Mouse (Mus musculus): ENCODE data around the gene Sec61a2. TPM values are rescaled to one million over a fixed set of nuclear protein-coding genes. Genes with fewer than 3 reads are reported as not detected.

Sec61a2 gene
- 80.3 and 86.8 TPM in 2 replicates for polyA plus RNA-seq (2014; fragmentation: Nextera tagmentation; extraction: Ambion mirVana)

DNA sequence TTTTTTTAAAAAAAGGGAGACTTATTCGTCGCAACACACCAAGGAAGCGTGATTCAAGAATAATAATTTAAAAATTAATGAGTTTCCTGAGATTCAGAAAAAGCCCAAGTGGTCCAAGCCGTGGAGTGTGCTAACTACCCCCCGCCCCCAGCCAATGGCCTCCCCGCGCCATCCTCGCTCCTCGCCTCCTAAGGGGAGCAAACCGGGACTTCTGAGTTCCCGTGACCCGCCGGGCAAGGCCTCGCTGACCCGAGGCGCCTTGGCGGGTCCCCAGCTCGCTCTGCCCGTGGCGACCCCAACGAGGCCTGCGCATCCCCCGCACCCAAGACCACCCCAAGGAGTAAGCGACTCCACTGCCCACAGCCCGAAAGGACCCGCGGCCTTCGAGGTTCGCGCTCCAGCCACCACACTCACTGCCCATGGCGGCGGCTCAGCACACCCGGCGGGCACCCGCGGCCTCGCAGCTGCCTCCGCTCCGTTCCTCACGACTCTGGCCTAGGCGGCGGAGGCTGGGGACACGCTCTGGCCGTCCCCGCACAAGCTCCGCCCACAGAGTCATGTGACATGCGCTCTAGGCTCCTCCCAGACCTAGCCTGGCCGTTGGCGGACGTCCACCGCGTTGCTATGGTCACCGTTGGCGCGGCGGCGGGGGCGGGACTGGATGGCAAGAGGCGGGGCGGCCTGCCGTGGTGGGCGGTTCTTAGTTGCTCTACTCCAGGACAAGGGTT is at the start of gene Sec61a2:
Gene Sec61a2 (minus strand): TSS at position 590 of the 728 bp plus-strand sequence.
- Histone ChIP-seq H3K27ac (ENCODE audit: low read depth, low read length) (peak within 1 kb of the TSS; percentile 65; the same call in 1 of the 2 replicates), H3K4me1 (ENCODE audit: control insufficient read depth, insufficient read depth, low read length) (peaks cover 9% of the 10 kb centered on the region; the same call in 1 of the 2 replicates), H3K9me3 (replicated peaks; ENCODE audit: control insufficient read depth, low read length) (no peaks in the 10 kb centered on the region), H3K27me3 (replicated peaks; ENCODE audit: control insufficient read depth, insufficient read depth, low read length) (no peaks in the 10 kb centered on the region), H3K36me3 (ENCODE audit: control insufficient read depth, insufficient read depth, low read length) (peaks cover 16% of the 10 kb centered on the region), H3K9ac (ENCODE audit: low read length) (peak within 1 kb of the TSS; percentile 92), H3K4me2 (ENCODE audit: low read length) (peak within 1 kb of the TSS; percentile 53), H3K4me3 (ENCODE audit: low read depth, low read length) (peak within 1 kb of the TSS; percentile 89)
- peak; percentile 98 for DNase-seq (ENCODE audit: low spot score)
- ATAC-seq, result peak; percentile 99
- WGBS, result under 1% methylated on average over 59 of the region's 62 CpGs

DNA sequence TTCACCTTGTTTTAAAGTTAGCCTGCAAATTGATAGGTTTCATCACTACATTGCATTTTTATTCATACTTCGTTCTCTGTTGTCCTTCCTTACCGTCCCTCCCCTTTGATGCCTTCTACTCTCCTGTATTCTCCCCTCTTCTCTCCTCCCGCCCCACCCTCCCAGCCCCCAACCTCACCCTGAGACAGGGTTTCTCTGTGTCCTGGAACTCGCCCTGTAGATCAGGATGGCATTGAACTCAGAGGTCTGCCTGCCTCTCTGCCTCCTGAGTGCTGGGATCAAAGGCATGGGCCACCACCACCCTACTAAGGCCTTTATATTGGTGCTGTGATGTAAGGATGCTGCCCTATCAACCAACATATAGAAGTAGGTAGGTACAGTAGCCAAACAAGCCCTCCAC is 47.8 kb upstream of the Sec61a2 start:
- Histone ChIP-seq H3K9ac (ENCODE audit: low read length) (no peak overlapping the region), H3K4me1 (ENCODE audit: control insufficient read depth, insufficient read depth, low read length) (no peaks in the 10 kb centered on the region), H3K9me3 (replicated peaks; ENCODE audit: control insufficient read depth, low read length) (no peaks in the 10 kb centered on the region), H3K36me3 (ENCODE audit: control insufficient read depth, insufficient read depth, low read length) (no peaks in the 10 kb centered on the region), H3K27ac (ENCODE audit: low read depth, low read length) (no peak overlapping the region), H3K4me3 (ENCODE audit: low read depth, low read length) (peak overlapping the region; percentile 37), H3K4me2 (ENCODE audit: low read length) (peak overlapping the region; percentile 57), H3K27me3 (replicated peaks; ENCODE audit: control insufficient read depth, insufficient read depth, low read length) (no peaks in the 10 kb centered on the region)
- peak; percentile 30 for ATAC-seq
- WGBS, result 39% methylated on average over 4 of the region's 4 CpGs
- no peak for DNase-seq (ENCODE audit: low spot score)

DNA sequence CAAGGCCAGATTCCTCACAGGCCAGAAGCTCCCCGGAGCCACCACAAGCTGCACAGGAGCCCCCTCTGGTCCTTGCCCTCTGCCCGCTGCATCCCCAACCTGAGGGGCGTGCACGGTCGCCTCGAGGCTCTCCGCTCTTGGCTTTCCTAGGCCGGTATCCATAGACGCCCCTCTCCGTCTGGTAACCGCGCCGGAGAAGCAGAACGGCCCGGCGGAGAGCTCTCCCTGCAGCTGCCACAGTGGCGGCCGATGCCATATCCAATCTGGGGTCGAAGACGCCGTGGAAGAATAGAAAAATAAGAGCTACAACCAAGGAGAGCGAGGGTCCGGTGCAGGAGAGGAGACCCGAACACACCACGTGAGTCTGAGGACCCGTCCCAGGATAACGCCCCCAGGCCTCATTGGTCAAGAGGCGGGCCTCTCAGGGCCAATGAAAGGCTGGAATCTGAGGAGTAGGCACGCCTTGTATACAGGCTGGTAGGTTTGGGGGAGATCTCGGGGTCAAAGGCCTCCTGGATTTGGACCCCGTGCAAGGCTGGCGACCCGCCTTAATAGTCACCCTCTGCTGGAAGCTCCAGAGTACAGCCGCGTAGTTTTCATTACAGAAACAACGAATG is 47.3 kb upstream of the Sec61a2 start, which contains the start of gene Dhtkd1:
Gene Dhtkd1 (minus strand): TSS at position 377 of the 617 bp plus-strand sequence.
- peak within 1 kb of the TSS; percentile 57 for H3K4me2 ChIP-seq (ENCODE audit: low read length)
- ATAC-seq, result peak; percentile 98
- H3K27ac ChIP-seq (ENCODE audit: low read depth, low read length), result no peak within 1 kb of the TSS
- no peaks in the 10 kb centered on the region for H3K9me3 ChIP-seq (replicated peaks; ENCODE audit: control insufficient read depth, low read length)
- H3K27me3 ChIP-seq (replicated peaks; ENCODE audit: control insufficient read depth, insufficient read depth, low read length), result no peaks in the 10 kb centered on the region
- under 1% methylated on average over 36 of the region's 36 CpGs for WGBS
- peak within 1 kb of the TSS; percentile 37 for H3K4me3 ChIP-seq (ENCODE audit: low read depth, low read length)
- H3K9ac ChIP-seq (ENCODE audit: low read length), result peak within 1 kb of the TSS; percentile 65
- no peaks in the 10 kb centered on the region for H3K36me3 ChIP-seq (ENCODE audit: control insufficient read depth, insufficient read depth, low read length)
- no peaks in the 10 kb centered on the region for H3K4me1 ChIP-seq (ENCODE audit: control insufficient read depth, insufficient read depth, low read length)
- peak; percentile 80 for DNase-seq (ENCODE audit: low spot score)

DNA sequence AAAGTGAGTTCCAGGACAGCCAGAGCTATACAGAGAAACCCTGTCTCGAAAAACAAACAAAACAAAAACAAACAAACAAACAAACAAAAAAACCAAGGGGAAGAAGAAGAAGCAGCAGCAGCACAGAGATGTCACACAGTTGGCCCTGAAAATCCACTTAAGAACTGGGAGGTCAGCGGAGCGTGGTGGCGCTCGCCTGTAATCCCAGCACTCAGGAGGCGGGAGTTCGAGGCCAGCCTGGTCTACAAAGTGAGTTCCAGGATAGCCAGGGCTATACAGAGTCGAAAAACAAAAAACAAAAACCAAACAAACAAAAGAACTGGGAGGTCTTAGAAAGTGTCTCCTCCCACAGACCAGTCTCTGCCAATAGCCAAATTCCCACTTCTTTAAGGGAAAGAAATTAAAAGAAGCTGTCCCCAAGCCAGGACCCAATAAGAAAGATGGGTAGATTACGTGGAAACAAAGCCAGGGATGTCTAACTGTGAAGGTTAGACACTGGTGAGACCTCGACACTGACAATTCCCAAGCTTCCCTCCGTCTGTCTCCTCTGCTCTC is 46.7 kb upstream of the Sec61a2 start:
- WGBS, result 59% methylated on average over 11 of the region's 11 CpGs
- Histone ChIP-seq H3K9ac (ENCODE audit: low read length) (peak overlapping the region; percentile 65), H3K36me3 (ENCODE audit: control insufficient read depth, insufficient read depth, low read length) (no peaks in the 10 kb centered on the region), H3K9me3 (replicated peaks; ENCODE audit: control insufficient read depth, low read length) (no peaks in the 10 kb centered on the region), H3K4me1 (ENCODE audit: control insufficient read depth, insufficient read depth, low read length) (no peaks in the 10 kb centered on the region), H3K4me3 (ENCODE audit: low read depth, low read length) (peak overlapping the region; percentile 37), H3K27ac (ENCODE audit: low read depth, low read length) (no peak overlapping the region), H3K27me3 (replicated peaks; ENCODE audit: control insufficient read depth, insufficient read depth, low read length) (no peaks in the 10 kb centered on the region), H3K4me2 (ENCODE audit: low read length) (peak overlapping the region; percentile 57)
- ATAC-seq (no peak), DNase-seq (ENCODE audit: low spot score) (no peak)

DNA sequence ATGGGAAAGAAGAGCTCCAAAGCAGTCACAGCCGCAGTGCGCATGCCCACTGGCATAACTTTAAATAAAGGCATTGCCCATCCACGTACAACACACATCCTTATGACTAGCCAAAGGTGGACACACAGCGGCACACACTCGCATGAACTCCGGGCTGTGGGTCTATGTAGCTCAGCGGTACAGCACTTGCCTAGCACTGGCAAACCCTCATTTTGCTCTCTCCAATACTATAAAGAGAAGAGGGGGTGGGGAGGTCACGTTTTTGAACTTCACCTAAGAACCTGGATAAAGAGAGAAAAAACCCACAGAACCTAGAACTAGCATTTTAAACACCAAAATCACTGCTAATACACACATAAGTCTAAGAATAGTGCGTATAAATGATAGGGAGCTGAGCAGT is 45.7 kb upstream of the Sec61a2 start:
- no peak overlapping the region for H3K4me2 ChIP-seq (ENCODE audit: low read length)
- ATAC-seq (no peak), DNase-seq (ENCODE audit: low spot score) (no peak)
- no peak overlapping the region for H3K4me3 ChIP-seq (ENCODE audit: low read depth, low read length)
- 95% methylated on average over 9 of the region's 9 CpGs for WGBS
- no peaks in the 10 kb centered on the region for H3K4me1 ChIP-seq (ENCODE audit: control insufficient read depth, insufficient read depth, low read length)
- H3K27me3 ChIP-seq (replicated peaks; ENCODE audit: control insufficient read depth, insufficient read depth, low read length), result no peaks in the 10 kb centered on the region
- H3K9ac ChIP-seq (ENCODE audit: low read length), result no peak overlapping the region
- H3K9me3 ChIP-seq (replicated peaks; ENCODE audit: control insufficient read depth, low read length), result no peaks in the 10 kb centered on the region
- H3K27ac ChIP-seq (ENCODE audit: low read depth, low read length), result no peak overlapping the region
- H3K36me3 ChIP-seq (ENCODE audit: control insufficient read depth, insufficient read depth, low read length), result no peaks in the 10 kb centered on the region

DNA sequence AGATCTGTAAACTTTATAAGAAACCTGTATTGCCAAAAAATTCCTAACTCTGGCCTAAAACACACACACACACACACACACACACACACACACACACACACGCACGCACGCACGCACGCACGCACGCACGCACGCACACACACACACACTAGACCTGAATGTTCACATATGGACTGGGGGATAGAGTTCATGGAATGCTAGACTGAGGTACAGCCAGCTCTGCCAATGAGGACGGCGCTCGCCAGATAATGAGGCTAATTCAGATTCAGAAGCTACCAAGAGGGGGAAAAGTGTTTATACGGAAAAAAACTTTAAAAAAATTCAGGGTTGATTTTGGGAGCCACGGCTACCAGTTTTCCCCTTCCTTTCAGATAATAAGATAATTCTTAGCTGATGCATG is 44.7 kb upstream of the Sec61a2 start:
- Histone ChIP-seq H3K9me3 (replicated peaks; ENCODE audit: control insufficient read depth, low read length) (no peaks in the 10 kb centered on the region), H3K27me3 (replicated peaks; ENCODE audit: control insufficient read depth, insufficient read depth, low read length) (no peaks in the 10 kb centered on the region), H3K4me1 (ENCODE audit: control insufficient read depth, insufficient read depth, low read length) (no peaks in the 10 kb centered on the region), H3K9ac (ENCODE audit: low read length) (no peak overlapping the region), H3K4me2 (ENCODE audit: low read length) (no peak overlapping the region), H3K27ac (ENCODE audit: low read depth, low read length) (no peak overlapping the region), H3K4me3 (ENCODE audit: low read depth, low read length) (no peak overlapping the region), H3K36me3 (ENCODE audit: control insufficient read depth, insufficient read depth, low read length) (no peaks in the 10 kb centered on the region)
- ATAC-seq (no peak), DNase-seq (ENCODE audit: low spot score) (no peak)
- WGBS, result 90% methylated on average over 14 of the region's 14 CpGs

DNA sequence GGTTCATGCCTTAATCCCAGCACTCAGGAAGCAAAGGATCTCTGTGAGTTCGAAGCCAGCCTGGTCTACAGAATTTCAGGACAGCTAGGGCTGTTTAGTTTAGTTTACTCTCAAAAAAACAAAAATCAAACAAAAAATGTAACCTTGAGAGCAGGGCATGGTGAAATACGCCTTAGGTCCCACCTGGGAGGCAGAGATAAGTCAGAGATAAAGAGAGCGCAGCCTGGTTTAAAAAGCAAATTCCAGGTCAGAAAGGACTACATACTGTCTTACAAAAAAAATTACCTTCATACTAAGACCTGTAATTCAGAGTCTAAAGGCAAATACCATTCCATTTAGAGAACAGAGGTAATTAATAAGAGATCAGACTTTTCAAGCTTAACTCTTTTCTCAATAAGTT is 44.1 kb upstream of the Sec61a2 start:
- Histone ChIP-seq H3K9ac (ENCODE audit: low read length) (no peak overlapping the region), H3K4me1 (ENCODE audit: control insufficient read depth, insufficient read depth, low read length) (no peaks in the 10 kb centered on the region), H3K4me3 (ENCODE audit: low read depth, low read length) (no peak overlapping the region), H3K27ac (ENCODE audit: low read depth, low read length) (no peak overlapping the region), H3K27me3 (replicated peaks; ENCODE audit: control insufficient read depth, insufficient read depth, low read length) (no peaks in the 10 kb centered on the region), H3K9me3 (replicated peaks; ENCODE audit: control insufficient read depth, low read length) (no peaks in the 10 kb centered on the region), H3K36me3 (ENCODE audit: control insufficient read depth, insufficient read depth, low read length) (no peaks in the 10 kb centered on the region), H3K4me2 (ENCODE audit: low read length) (no peak overlapping the region)
- no peak for DNase-seq (ENCODE audit: low spot score)
- WGBS, result 93% methylated on average over 3 of the region's 3 CpGs
- no peak for ATAC-seq

DNA sequence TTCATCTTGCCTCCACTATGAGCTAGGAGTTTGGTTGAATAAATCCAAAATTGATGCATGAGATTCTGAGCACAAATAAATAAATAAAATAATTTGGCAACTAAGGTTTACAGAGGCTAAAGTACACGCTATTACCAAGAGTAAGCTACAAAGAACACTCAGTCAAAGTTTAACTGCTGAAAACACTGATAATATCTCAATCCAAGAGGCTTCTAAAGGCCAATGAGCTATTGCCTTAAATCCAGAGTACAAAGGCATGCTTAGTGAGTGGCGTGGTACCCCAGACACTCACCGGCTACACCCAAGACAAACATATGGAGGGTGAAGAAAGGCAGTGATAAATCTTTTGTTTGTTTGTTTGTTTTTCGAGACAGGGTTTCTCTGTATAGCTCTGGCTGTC is 41.3 kb upstream of the Sec61a2 start:
- Histone ChIP-seq H3K27me3 (replicated peaks; ENCODE audit: control insufficient read depth, insufficient read depth, low read length) (no peaks in the 10 kb centered on the region), H3K36me3 (ENCODE audit: control insufficient read depth, insufficient read depth, low read length) (no peaks in the 10 kb centered on the region), H3K9ac (ENCODE audit: low read length) (no peak overlapping the region), H3K9me3 (replicated peaks; ENCODE audit: control insufficient read depth, low read length) (no peaks in the 10 kb centered on the region), H3K4me3 (ENCODE audit: low read depth, low read length) (no peak overlapping the region), H3K4me1 (ENCODE audit: control insufficient read depth, insufficient read depth, low read length) (no peaks in the 10 kb centered on the region), H3K27ac (ENCODE audit: low read depth, low read length) (no peak overlapping the region), H3K4me2 (ENCODE audit: low read length) (no peak overlapping the region)
- ATAC-seq, result no peak
- no peak for DNase-seq (ENCODE audit: low spot score)
- 96% methylated on average over 4 of the region's 4 CpGs for WGBS

DNA sequence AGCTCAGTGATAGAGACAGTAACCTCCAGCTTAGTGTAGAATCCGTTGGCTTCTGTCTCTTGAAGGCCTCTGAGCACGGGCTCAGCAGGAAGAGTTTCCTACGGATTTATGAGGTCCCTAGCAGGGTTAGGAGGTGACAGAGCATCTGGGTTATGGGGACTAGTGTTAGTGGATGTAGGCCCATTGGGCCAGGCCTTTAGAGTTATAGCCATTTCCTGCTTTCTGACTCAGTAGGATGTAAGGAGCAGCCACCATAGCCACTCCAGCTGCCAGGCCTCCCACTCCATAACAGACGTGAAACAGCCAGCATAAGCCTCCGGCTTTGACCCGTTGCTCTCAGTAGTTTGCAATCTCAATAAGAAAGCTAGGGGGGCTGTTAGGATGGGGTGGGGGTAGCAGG is 40.8 kb upstream of the Sec61a2 start:
- Histone ChIP-seq H3K4me1 (ENCODE audit: control insufficient read depth, insufficient read depth, low read length) (no peaks in the 10 kb centered on the region), H3K4me3 (ENCODE audit: low read depth, low read length) (no peak overlapping the region), H3K27me3 (replicated peaks; ENCODE audit: control insufficient read depth, insufficient read depth, low read length) (no peaks in the 10 kb centered on the region), H3K9me3 (replicated peaks; ENCODE audit: control insufficient read depth, low read length) (no peaks in the 10 kb centered on the region), H3K4me2 (ENCODE audit: low read length) (no peak overlapping the region), H3K36me3 (ENCODE audit: control insufficient read depth, insufficient read depth, low read length) (no peaks in the 10 kb centered on the region), H3K27ac (ENCODE audit: low read depth, low read length) (no peak overlapping the region), H3K9ac (ENCODE audit: low read length) (no peak overlapping the region)
- DNase-seq (ENCODE audit: low spot score) (no peak), ATAC-seq (no peak)
- WGBS, result 82% methylated on average over 6 of the region's 6 CpGs
